Mouse (Mus musculus): Measurements from ENCODE around the gene Bmpr1a. TPM values are rescaled to one million over a fixed set of nuclear protein-coding genes. Genes with fewer than 3 reads are reported as not detected.
A peak's percentile ranks its signal among the peaks of the same experiment; 100 is the strongest.

Bmpr1a gene
- polyA plus RNA-seq, 1 experiment from 2014 or later = 21.3 TPM

DNA sequence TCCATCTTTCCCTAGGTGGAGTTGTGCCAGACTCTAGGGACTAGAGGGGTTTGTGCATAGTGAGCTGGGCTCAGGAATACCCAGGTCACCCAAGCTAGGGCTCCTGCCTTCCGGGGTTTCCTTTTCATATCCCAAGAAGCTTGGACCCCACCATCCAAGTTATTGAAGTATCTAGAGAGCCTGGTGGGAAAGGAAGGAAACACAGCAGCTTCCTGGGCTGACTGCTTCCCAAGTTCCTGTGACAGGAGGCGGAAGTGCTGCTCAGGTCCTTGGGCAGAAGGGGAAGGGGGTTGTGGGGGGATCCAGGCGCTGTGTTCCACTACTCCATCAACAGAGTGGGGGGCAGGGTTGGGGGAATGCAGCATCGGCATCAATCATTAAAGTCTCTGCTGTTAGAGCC, 126.0 kb downstream of the Bmpr1a start:
- no peaks in the 10 kb centered on the region for H3K4me1 ChIP-seq (ENCODE audit: control insufficient read depth, insufficient read depth, low read length)
- H3K27me3 ChIP-seq (replicated peaks; ENCODE audit: control insufficient read depth, insufficient read depth, low read length) = no peaks in the 10 kb centered on the region
- no peak overlapping the region for H3K27ac ChIP-seq (ENCODE audit: low read depth, low read length)
- H3K36me3 ChIP-seq (ENCODE audit: control insufficient read depth, insufficient read depth, low read length) = no peaks in the 10 kb centered on the region
- H3K4me2 ChIP-seq (ENCODE audit: low read length) = no peak overlapping the region
- H3K9me3 ChIP-seq (replicated peaks; ENCODE audit: control insufficient read depth, low read length) = no peaks in the 10 kb centered on the region
- H3K9ac ChIP-seq (ENCODE audit: low read length) = no peak overlapping the region
- DNase-seq (ENCODE audit: low spot score) = no peak
- ATAC-seq = no peak
- 88% methylated on average over 4 of the region's 4 CpGs for WGBS
- no peak overlapping the region for H3K4me3 ChIP-seq (ENCODE audit: low read depth, low read length)

DNA sequence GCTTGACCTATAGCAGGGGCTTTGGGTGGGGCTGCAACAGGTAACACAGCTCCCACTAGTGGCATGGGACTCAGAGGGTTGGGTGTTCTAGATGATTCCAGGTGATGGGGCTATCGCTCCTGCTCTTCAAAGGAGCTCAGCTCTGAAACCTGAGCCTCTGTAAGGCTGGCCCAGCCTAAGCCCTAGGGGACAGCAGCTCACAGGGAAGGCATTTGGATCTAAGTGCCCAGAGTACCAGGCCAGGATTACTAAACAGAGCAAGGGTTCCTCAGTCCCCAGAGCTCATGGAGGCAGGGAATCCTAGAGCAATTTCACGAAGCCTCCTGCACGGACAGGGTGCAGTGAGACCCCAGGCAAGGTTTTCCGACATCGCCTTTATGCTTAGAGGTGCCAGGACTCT, 127.2 kb downstream of the Bmpr1a start:
- Histone ChIP-seq H3K4me2 (ENCODE audit: low read length) (no peak overlapping the region), H3K9ac (ENCODE audit: low read length) (no peak overlapping the region), H3K27me3 (replicated peaks; ENCODE audit: control insufficient read depth, insufficient read depth, low read length) (no peaks in the 10 kb centered on the region), H3K9me3 (replicated peaks; ENCODE audit: control insufficient read depth, low read length) (no peaks in the 10 kb centered on the region), H3K27ac (ENCODE audit: low read depth, low read length) (no peak overlapping the region), H3K4me3 (ENCODE audit: low read depth, low read length) (no peak overlapping the region), H3K36me3 (ENCODE audit: control insufficient read depth, insufficient read depth, low read length) (no peaks in the 10 kb centered on the region), H3K4me1 (ENCODE audit: control insufficient read depth, insufficient read depth, low read length) (no peaks in the 10 kb centered on the region)
- DNase-seq (ENCODE audit: low spot score) = no peak
- 87% methylated on average over 5 of the region's 5 CpGs for WGBS
- no peak for ATAC-seq

DNA sequence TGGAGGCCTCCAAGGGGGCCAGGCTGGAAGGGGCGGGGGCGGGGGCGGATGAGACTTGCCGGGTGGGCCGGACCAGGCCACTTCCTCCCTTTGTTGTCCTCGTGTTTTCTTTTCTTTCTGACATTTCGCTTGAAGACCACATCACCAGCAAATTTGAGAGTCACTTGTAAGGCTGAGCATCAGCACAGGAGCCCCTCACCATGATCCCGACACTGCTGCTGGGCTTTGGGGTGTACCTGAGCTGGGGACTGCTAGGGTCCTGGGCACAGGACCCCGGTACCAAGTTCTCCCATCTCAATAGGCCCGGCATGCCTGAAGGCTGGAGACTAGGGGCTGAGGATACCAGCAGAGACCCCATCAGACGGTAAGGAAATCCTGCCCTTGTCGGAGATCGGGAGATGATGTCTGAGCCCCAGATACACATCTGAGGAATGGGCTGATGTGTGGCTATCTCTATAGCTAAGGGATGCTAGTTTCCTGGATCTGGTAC, 127.7 kb downstream of the Bmpr1a start, which contains the start of gene Mmrn2:
TSS of gene Mmrn2 (plus strand) at position 51 of the 490 bp plus-strand sequence.
- H3K4me2 ChIP-seq (ENCODE audit: low read length) = no peak within 1 kb of the TSS
- no peak within 1 kb of the TSS for H3K9ac ChIP-seq (ENCODE audit: low read length)
- H3K4me1 ChIP-seq (ENCODE audit: control insufficient read depth, insufficient read depth, low read length) = no peaks in the 10 kb centered on the region
- DNase-seq (ENCODE audit: low spot score) (no peak), ATAC-seq (no peak)
- H3K27ac ChIP-seq (ENCODE audit: low read depth, low read length) = no peak within 1 kb of the TSS
- H3K36me3 ChIP-seq (ENCODE audit: control insufficient read depth, insufficient read depth, low read length) = no peaks in the 10 kb centered on the region
- H3K27me3 ChIP-seq (replicated peaks; ENCODE audit: control insufficient read depth, insufficient read depth, low read length) = no peaks in the 10 kb centered on the region
- H3K9me3 ChIP-seq (replicated peaks; ENCODE audit: control insufficient read depth, low read length) = no peaks in the 10 kb centered on the region
- no peak within 1 kb of the TSS for H3K4me3 ChIP-seq (ENCODE audit: low read depth, low read length)
- 85% methylated on average over 13 of the region's 13 CpGs for WGBS

DNA sequence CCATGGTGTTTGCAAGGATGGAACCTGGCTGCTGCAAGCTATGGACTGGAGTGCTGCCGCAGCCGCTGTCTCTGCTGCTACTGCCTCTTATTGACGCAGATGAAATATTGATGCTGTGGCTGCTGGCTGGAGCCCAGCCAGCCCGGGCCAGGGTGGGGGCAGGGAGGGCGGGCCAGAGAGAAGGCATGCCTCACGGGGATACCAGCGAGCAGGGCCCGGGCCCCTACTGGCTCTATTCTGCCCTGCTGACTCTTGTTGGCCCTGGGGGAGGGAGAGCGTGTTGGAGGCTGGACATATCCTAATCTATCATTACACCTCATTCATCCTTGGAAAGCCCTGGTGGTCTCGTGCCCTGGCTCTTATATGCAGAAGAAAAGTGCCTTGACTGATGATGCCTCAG, 128.6 kb downstream of the Bmpr1a start, which contains the start of gene Sncg:
TSS of gene Sncg (minus strand) at position 213 of the 400 bp plus-strand sequence.
- Histone ChIP-seq H3K27ac (ENCODE audit: low read depth, low read length) (no peak within 1 kb of the TSS), H3K4me1 (ENCODE audit: control insufficient read depth, insufficient read depth, low read length) (no peaks in the 10 kb centered on the region), H3K36me3 (ENCODE audit: control insufficient read depth, insufficient read depth, low read length) (no peaks in the 10 kb centered on the region), H3K4me3 (ENCODE audit: low read depth, low read length) (no peak within 1 kb of the TSS), H3K9me3 (replicated peaks; ENCODE audit: control insufficient read depth, low read length) (no peaks in the 10 kb centered on the region), H3K4me2 (ENCODE audit: low read length) (no peak within 1 kb of the TSS), H3K27me3 (replicated peaks; ENCODE audit: control insufficient read depth, insufficient read depth, low read length) (no peaks in the 10 kb centered on the region), H3K9ac (ENCODE audit: low read length) (no peak within 1 kb of the TSS)
- ATAC-seq = no peak
- no peak for DNase-seq (ENCODE audit: low spot score)
- WGBS = 73% methylated on average over 10 of the region's 10 CpGs

DNA sequence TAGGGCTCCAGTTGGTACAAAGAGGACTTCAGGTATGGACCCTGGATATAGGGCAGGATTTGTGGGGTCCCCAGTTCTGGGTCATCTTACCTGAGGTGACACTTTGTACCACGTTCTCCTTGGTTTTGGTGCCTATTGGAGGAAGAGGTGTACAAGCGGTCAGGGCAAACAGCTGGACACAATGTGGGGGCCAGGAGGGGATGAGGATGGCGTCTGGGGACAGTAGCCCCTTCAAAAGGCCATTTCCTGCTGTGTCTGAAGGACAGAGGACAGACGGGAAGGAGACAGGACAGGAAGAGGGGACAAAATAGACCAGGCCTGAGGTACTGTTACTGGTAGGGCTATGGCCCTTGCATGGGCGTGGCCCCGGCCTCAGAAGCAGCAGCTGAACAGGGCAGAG, 129.6 kb downstream of the Bmpr1a start:
- Histone ChIP-seq H3K27me3 (replicated peaks; ENCODE audit: control insufficient read depth, insufficient read depth, low read length) (no peaks in the 10 kb centered on the region), H3K4me1 (ENCODE audit: control insufficient read depth, insufficient read depth, low read length) (no peaks in the 10 kb centered on the region), H3K27ac (ENCODE audit: low read depth, low read length) (no peak overlapping the region), H3K4me3 (ENCODE audit: low read depth, low read length) (no peak overlapping the region), H3K9ac (ENCODE audit: low read length) (no peak overlapping the region), H3K36me3 (ENCODE audit: control insufficient read depth, insufficient read depth, low read length) (no peaks in the 10 kb centered on the region), H3K4me2 (ENCODE audit: low read length) (no peak overlapping the region), H3K9me3 (replicated peaks; ENCODE audit: control insufficient read depth, low read length) (no peaks in the 10 kb centered on the region)
- DNase-seq (ENCODE audit: low spot score) = no peak
- WGBS = 86% methylated on average over 6 of the region's 6 CpGs
- no peak for ATAC-seq

DNA sequence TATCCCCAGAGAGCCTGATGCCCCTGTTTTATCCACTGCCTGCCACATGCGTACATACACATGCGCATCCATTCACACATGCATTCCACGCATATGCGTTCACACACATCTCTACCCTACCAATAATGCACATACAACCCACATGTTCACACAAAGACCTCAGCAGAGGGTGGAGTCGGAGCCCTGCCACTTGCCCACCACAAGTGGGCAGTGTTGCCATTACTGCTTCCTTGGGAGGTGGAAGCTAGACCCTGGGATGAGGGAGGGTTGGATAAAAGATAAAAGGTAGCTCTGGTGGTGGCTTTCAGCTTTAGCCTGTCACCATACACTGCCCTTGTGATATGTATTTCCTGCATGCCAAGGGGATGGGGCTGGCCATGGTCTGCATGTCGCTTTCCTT, 130.5 kb downstream of the Bmpr1a start:
- Histone ChIP-seq H3K36me3 (ENCODE audit: control insufficient read depth, insufficient read depth, low read length) (no peaks in the 10 kb centered on the region), H3K4me3 (ENCODE audit: low read depth, low read length) (no peak overlapping the region), H3K9me3 (replicated peaks; ENCODE audit: control insufficient read depth, low read length) (no peaks in the 10 kb centered on the region), H3K4me1 (ENCODE audit: control insufficient read depth, insufficient read depth, low read length) (no peaks in the 10 kb centered on the region), H3K27me3 (replicated peaks; ENCODE audit: control insufficient read depth, insufficient read depth, low read length) (no peaks in the 10 kb centered on the region), H3K9ac (ENCODE audit: low read length) (no peak overlapping the region), H3K4me2 (ENCODE audit: low read length) (no peak overlapping the region), H3K27ac (ENCODE audit: low read depth, low read length) (no peak overlapping the region)
- ATAC-seq = peak; percentile 57; the same call in 1 of the 2 replicates
- WGBS = 82% methylated on average over 6 of the region's 6 CpGs
- peak; percentile 42 for DNase-seq (ENCODE audit: low spot score)

- no peak for DNase-seq (ENCODE audit: low spot score)
- Histone ChIP-seq H3K27ac (ENCODE audit: low read depth, low read length) (no peak overlapping the region), H3K4me2 (ENCODE audit: low read length) (no peak overlapping the region), H3K4me1 (ENCODE audit: control insufficient read depth, insufficient read depth, low read length) (no peaks in the 10 kb centered on the region), H3K4me3 (ENCODE audit: low read depth, low read length) (no peak overlapping the region), H3K9ac (ENCODE audit: low read length) (no peak overlapping the region), H3K9me3 (replicated peaks; ENCODE audit: control insufficient read depth, low read length) (no peaks in the 10 kb centered on the region), H3K36me3 (ENCODE audit: control insufficient read depth, insufficient read depth, low read length) (no peaks in the 10 kb centered on the region), H3K27me3 (replicated peaks; ENCODE audit: control insufficient read depth, insufficient read depth, low read length) (no peaks in the 10 kb centered on the region)
- ATAC-seq = no peak
- WGBS = 84% methylated on average over 2 of the region's 2 CpGs
These were observed 131.4 kb downstream of the Bmpr1a start for GRCm38 (mm10) chr14:34371763-34372162.

- WGBS = 94% methylated on average over 3 of the region's 3 CpGs
- ATAC-seq = no peak
- no peak overlapping the region for H3K27ac ChIP-seq (ENCODE audit: low read depth, low read length)
- no peak overlapping the region for H3K4me3 ChIP-seq (ENCODE audit: low read depth, low read length)
- H3K27me3 ChIP-seq (replicated peaks; ENCODE audit: control insufficient read depth, insufficient read depth, low read length) = no peaks in the 10 kb centered on the region
- H3K4me2 ChIP-seq (ENCODE audit: low read length) = no peak overlapping the region
- H3K4me1 ChIP-seq (ENCODE audit: control insufficient read depth, insufficient read depth, low read length) = no peaks in the 10 kb centered on the region
- DNase-seq (ENCODE audit: low spot score) = no peak
- H3K36me3 ChIP-seq (ENCODE audit: control insufficient read depth, insufficient read depth, low read length) = no peaks in the 10 kb centered on the region
- no peak overlapping the region for H3K9ac ChIP-seq (ENCODE audit: low read length)
- no peaks in the 10 kb centered on the region for H3K9me3 ChIP-seq (replicated peaks; ENCODE audit: control insufficient read depth, low read length)
These were observed 132.2 kb downstream of the Bmpr1a start for GRCm38 (mm10) chr14:34370921-34371320.

GRCm38 (mm10) chr14:34370203-34370602, 132.9 kb downstream of the Bmpr1a start:
- no peak for DNase-seq (ENCODE audit: low spot score)
- no peak overlapping the region for H3K9ac ChIP-seq (ENCODE audit: low read length)
- WGBS = 39% methylated on average over 3 of the region's 3 CpGs

More at GRCm38 (mm10) chr14:34370203-34370602, 132.9 kb downstream of the Bmpr1a start:
- ATAC-seq = no peak
- Histone ChIP-seq H3K4me3 (ENCODE audit: low read depth, low read length) (no peak overlapping the region), H3K27me3 (replicated peaks; ENCODE audit: control insufficient read depth, insufficient read depth, low read length) (no peaks in the 10 kb centered on the region), H3K36me3 (ENCODE audit: control insufficient read depth, insufficient read depth, low read length) (no peaks in the 10 kb centered on the region), H3K27ac (ENCODE audit: low read depth, low read length) (no peak overlapping the region), H3K9me3 (replicated peaks; ENCODE audit: control insufficient read depth, low read length) (no peaks in the 10 kb centered on the region), H3K4me1 (ENCODE audit: control insufficient read depth, insufficient read depth, low read length) (no peaks in the 10 kb centered on the region), H3K4me2 (ENCODE audit: low read length) (no peak overlapping the region)

All from forebrain, embryonic 14.5 days (tissue).